In the genomic region with DNA sequence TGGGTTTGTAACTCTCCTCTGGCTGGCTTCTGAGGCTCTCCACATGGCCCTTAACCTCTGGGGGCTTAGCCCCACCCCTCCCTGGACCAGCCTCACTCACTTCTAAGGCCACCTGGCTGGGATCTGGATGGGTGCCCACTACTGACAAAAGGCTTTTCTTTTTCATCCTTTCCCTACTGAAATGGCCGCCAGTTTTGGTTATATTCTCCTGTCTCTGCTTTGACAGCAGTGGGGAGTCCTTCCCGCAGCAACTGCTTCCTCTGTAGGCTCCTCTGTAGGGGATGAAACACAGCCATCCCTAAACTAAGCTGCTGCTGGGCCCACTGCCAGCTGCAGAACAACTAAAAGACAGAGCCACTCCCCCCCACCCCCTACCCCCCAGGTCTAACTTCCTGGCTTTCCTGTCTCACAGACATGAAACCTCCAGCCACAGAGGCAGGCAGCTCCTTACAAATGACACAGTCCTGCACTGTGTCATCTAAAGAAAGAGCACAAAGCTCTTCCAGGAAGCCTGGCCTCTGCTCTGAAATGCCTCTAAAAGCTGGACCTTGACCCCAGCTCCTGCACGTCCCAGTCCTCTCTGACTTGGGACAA, we compare ENCODE assay signal across 8 mouse cellular contexts. TPM values are rescaled to one million over a fixed set of nuclear protein-coding genes. Genes with fewer than 3 reads are reported as not detected.
A peak's percentile ranks its signal among the peaks of the same experiment; 100 is the strongest.
DNase-seq lines count a peak whose midpoint lies in the region; ATAC-seq lines count a peak whose summit lies in the region.

No protein-coding gene starts in this region.

- no peak overlapping the region for H3K4me2 ChIP-seq in hindbrain, embryonic 16.5 days (ENCODE audit: low read length)
- no peak overlapping the region for H3K4me2 ChIP-seq in hindbrain, embryonic 13.5 days
- H3K4me2 ChIP-seq in midbrain, embryonic 11.5 days, result no peak overlapping the region

- no peak overlapping the region for H3K4me3 ChIP-seq in hindbrain, embryonic 10.5 days
- H3K4me3 ChIP-seq in hindbrain, embryonic 16.5 days (ENCODE audit: low read length), result no peak overlapping the region
- no peak overlapping the region for H3K4me3 ChIP-seq in hindbrain, embryonic 13.5 days
- no peak overlapping the region for H3K4me3 ChIP-seq in midbrain, embryonic 11.5 days (ENCODE audit: low read depth, low read length)

- peak overlapping the region; percentile 69 for H3K27ac ChIP-seq in hindbrain, embryonic 10.5 days
- H3K27ac ChIP-seq in hindbrain, embryonic 16.5 days (ENCODE audit: low read depth, low read length), result no peak overlapping the region
- peak overlapping the region; percentile 48; the same call in 1 of the 2 replicates for H3K27ac ChIP-seq in hindbrain, embryonic 13.5 days
- H3K27ac ChIP-seq in midbrain, embryonic 11.5 days (ENCODE audit: low read depth, low read length), result no peak overlapping the region; the same call in 1 of the 2 replicates

- peaks cover 10% of the 10 kb centered on the region for H3K27me3 ChIP-seq in hindbrain, embryonic 10.5 days (ENCODE audit: insufficient read depth, poor library complexity, severe bottlenecking)
- no peaks in the 10 kb centered on the region for H3K27me3 ChIP-seq in hindbrain, embryonic 16.5 days (replicated peaks; ENCODE audit: control insufficient read depth, insufficient read depth, low read length)
- no peaks in the 10 kb centered on the region for H3K27me3 ChIP-seq in hindbrain, embryonic 13.5 days
- no peaks in the 10 kb centered on the region for H3K27me3 ChIP-seq in midbrain, embryonic 11.5 days (ENCODE audit: control insufficient read depth, insufficient read depth, low read length)

- WGBS in hindbrain, embryonic 10.5 days, result 25% methylated on average over 3 of the region's 3 CpGs
- WGBS in hindbrain, embryonic 16.5 days, result 24% methylated on average over 3 of the region's 3 CpGs
- WGBS in hindbrain, embryonic 13.5 days, result 27% methylated on average over 3 of the region's 3 CpGs
- WGBS in midbrain, embryonic 11.5 days, result 26% methylated on average over 3 of the region's 3 CpGs

- no peaks in the 10 kb centered on the region for H3K9me3 ChIP-seq in hindbrain, embryonic 10.5 days
- no peaks in the 10 kb centered on the region for H3K9me3 ChIP-seq in hindbrain, embryonic 16.5 days (ENCODE audit: control insufficient read depth, low read length)
- H3K9me3 ChIP-seq in hindbrain, embryonic 13.5 days, result no peaks in the 10 kb centered on the region
- H3K9me3 ChIP-seq in midbrain, embryonic 11.5 days (ENCODE audit: control insufficient read depth, low read length), result no peaks in the 10 kb centered on the region

- DNase-seq in hindbrain, embryonic 10.5 days (ENCODE audit: low spot score), result no peak
- peak; percentile 51 for DNase-seq in NIH3T3 (ENCODE audit: low read depth)
- DNase-seq in midbrain, embryonic 11.5 days (ENCODE audit: low spot score, missing footprints), result no peak
- DNase-seq in right cerebral cortex, adult 18-20 months, result no peak
- DNase-seq in Muller cell, postnatal 12 days (ENCODE audit: inconsistent ontology term), result no peak

- ATAC-seq in hindbrain, embryonic 16.5 days, result no peak
- ATAC-seq in hindbrain, embryonic 13.5 days (ENCODE audit: low FRiP score), result peak; percentile 26; the same call in 1 of the 2 replicates
- no peak for ATAC-seq in midbrain, embryonic 11.5 days (ENCODE audit: low FRiP score)
- ATAC-seq in granulocyte monocyte progenitor cell, adult 5-6 weeks (replicated peaks; ENCODE audit: poor library complexity, severe bottlenecking), result no peak

- H3K4me1 ChIP-seq in hindbrain, embryonic 10.5 days (replicated peaks), result peaks cover 35% of the 10 kb centered on the region
- H3K4me1 ChIP-seq in hindbrain, embryonic 16.5 days (ENCODE audit: control insufficient read depth, insufficient read depth, low read depth, low read length), result peaks cover 10% of the 10 kb centered on the region
- H3K4me1 ChIP-seq in hindbrain, embryonic 13.5 days (replicated peaks), result peaks cover 30% of the 10 kb centered on the region
- H3K4me1 ChIP-seq in midbrain, embryonic 11.5 days (ENCODE audit: control insufficient read depth, insufficient read depth, low read length), result peaks cover 8% of the 10 kb centered on the region

- H3K9ac ChIP-seq in hindbrain, embryonic 16.5 days (ENCODE audit: low read depth, low read length), result no peak overlapping the region; the same call in 1 of the 2 replicates
- H3K9ac ChIP-seq in hindbrain, embryonic 13.5 days, result peak overlapping the region; percentile 15; the same call in 1 of the 2 replicates
- 0 out of 2 replicates have a peak overlapping the region, but pooled peaks have one; percentile 5 for H3K9ac ChIP-seq in midbrain, embryonic 11.5 days (ENCODE audit: low read length)

- H3K36me3 ChIP-seq in hindbrain, embryonic 10.5 days, result no peaks in the 10 kb centered on the region
- no peaks in the 10 kb centered on the region for H3K36me3 ChIP-seq in hindbrain, embryonic 16.5 days (ENCODE audit: control insufficient read depth, insufficient read depth, low read length)
- H3K36me3 ChIP-seq in hindbrain, embryonic 13.5 days, result no peaks in the 10 kb centered on the region
- no peaks in the 10 kb centered on the region; the same call in 1 of the 2 replicates for H3K36me3 ChIP-seq in midbrain, embryonic 11.5 days (ENCODE audit: control insufficient read depth, insufficient read depth, low read length)

RNA-seq across cellular contexts. Expression of gene Pak6, which starts 6.3 kb away (rescaled TPM):
- 0.25 and 0.90 TPM in 2 replicates for polyA plus RNA-seq in hindbrain, embryonic 10.5 days (2016; fragmentation: Nextera tagmentation; extraction: Ambion mirVana)
- polyA plus RNA-seq in hindbrain, embryonic 16.5 days (2015; fragmentation: Nextera tagmentation; extraction: Ambion mirVana), result 45.0 and 53.9 TPM in 2 replicates
- polyA plus RNA-seq in hindbrain, embryonic 13.5 days (2015; fragmentation: Nextera tagmentation; extraction: Ambion mirVana), result 22.0 and 23.2 TPM in 2 replicates
- polyA plus RNA-seq in midbrain, embryonic 11.5 days (2014; fragmentation: Nextera tagmentation; extraction: Ambion mirVana), result 1.2 and 1.4 TPM in 2 replicates
- total RNA-seq in granulocyte monocyte progenitor cell, adult 5-6 weeks (2014; fragmentation: Nextera tagmentation), result 0.32 TPM in 1 of 2 replicates, not detected in the other
- total RNA-seq in granulocyte monocyte progenitor cell, adult 5-6 weeks (2017), result 0.05 TPM in 1 of 2 replicates, not detected in the other

RNA-seq across cellular contexts. Expression of gene Ankrd63, which starts 47.0 kb away (rescaled TPM):
- not detected in 2 replicates for polyA plus RNA-seq in hindbrain, embryonic 10.5 days (2016; fragmentation: Nextera tagmentation; extraction: Ambion mirVana)
- 0.03 TPM in 1 of 2 replicates, not detected in the other for polyA plus RNA-seq in hindbrain, embryonic 16.5 days (2015; fragmentation: Nextera tagmentation; extraction: Ambion mirVana)
- polyA plus RNA-seq in hindbrain, embryonic 13.5 days (2015; fragmentation: Nextera tagmentation; extraction: Ambion mirVana), result not detected in 2 replicates
- not detected in 2 replicates for polyA plus RNA-seq in midbrain, embryonic 11.5 days (2014; fragmentation: Nextera tagmentation; extraction: Ambion mirVana)
- 0.77 and 1.0 TPM in 2 replicates for total RNA-seq in granulocyte monocyte progenitor cell, adult 5-6 weeks (2014; fragmentation: Nextera tagmentation)
- 0.62 and 0.69 TPM in 2 replicates for total RNA-seq in granulocyte monocyte progenitor cell, adult 5-6 weeks (2017)

RNA-seq across cellular contexts. Expression of gene Bub1b, which starts 58.8 kb away (rescaled TPM):
- polyA plus RNA-seq in hindbrain, embryonic 10.5 days (2016; fragmentation: Nextera tagmentation; extraction: Ambion mirVana), result 98.9 and 137 TPM in 2 replicates
- polyA plus RNA-seq in hindbrain, embryonic 16.5 days (2015; fragmentation: Nextera tagmentation; extraction: Ambion mirVana), result 13.8 and 16.9 TPM in 2 replicates
- polyA plus RNA-seq in hindbrain, embryonic 13.5 days (2015; fragmentation: Nextera tagmentation; extraction: Ambion mirVana), result 19.1 and 20.5 TPM in 2 replicates
- 115 and 122 TPM in 2 replicates for polyA plus RNA-seq in midbrain, embryonic 11.5 days (2014; fragmentation: Nextera tagmentation; extraction: Ambion mirVana)
- 30.5 and 39.4 TPM in 2 replicates for total RNA-seq in granulocyte monocyte progenitor cell, adult 5-6 weeks (2014; fragmentation: Nextera tagmentation)
- 101 and 117 TPM in 2 replicates for total RNA-seq in granulocyte monocyte progenitor cell, adult 5-6 weeks (2017)

Comparison
In these comparisons a context has a peak if more than half of its experiments do, and no peak if none do; other contexts are left out.
1. H3K27ac ChIP-seq: peak in hindbrain, embryonic 10.5 days (single experiment) and hindbrain, embryonic 13.5 days (single experiment); none in hindbrain, embryonic 16.5 days (single experiment) and midbrain, embryonic 11.5 days (single experiment).